Mouse (Mus musculus) midbrain, embryonic 15.5 days (tissue): ENCODE results near the gene Ubald2. TPM values are rescaled to one million over a fixed set of nuclear protein-coding genes. Genes with fewer than 3 reads are reported as not detected.

Source experiments
- ATAC-seq: fragments of 200-750 bp; cut with Nextera tagmentation; replicated peaks from 2 replicates; pipeline ENCODE4 v1.8.0; 2017; ENCODE audit warnings: moderate TSS enrichment
- H3K27ac ChIP-seq: fragments of 300-500 bp; sonication (generic); 2 replicates; pipeline ENCODE4 v1.5.1; 2015; ENCODE audit warnings: mild to moderate bottlenecking, inconsistent platforms
- H3K27me3 ChIP-seq: fragments of 300-500 bp; sonication (generic); replicated peaks from 2 replicates; pipeline ENCODE4 v1.6.1; 2015; ENCODE audit warnings: inconsistent platforms
- H3K36me3 ChIP-seq: fragments of 300-500 bp; sonication (generic); replicated peaks from 2 replicates; pipeline ENCODE4 v1.6.1; 2015; ENCODE audit warnings: inconsistent platforms
- H3K4me1 ChIP-seq: fragments of 300-500 bp; sonication (generic); 2 replicates; pipeline ENCODE4 v1.6.1; 2015; ENCODE audit warnings: inconsistent platforms
- H3K4me2 ChIP-seq: fragments of 300-500 bp; sonication (generic); 2 replicates; pipeline ENCODE4 v1.6.1; 2015; ENCODE audit warnings: inconsistent platforms, mild to moderate bottlenecking, moderate library complexity
- H3K4me3 ChIP-seq: fragments of 300-500 bp; sonication (generic); 2 replicates; pipeline ENCODE4 v1.5.1; 2015; ENCODE audit warnings: mild to moderate bottlenecking, inconsistent platforms
- H3K9ac ChIP-seq: fragments of 300-500 bp; sonication (generic); 2 replicates; pipeline ENCODE4 v1.6.1; 2015; ENCODE audit warnings: mild to moderate bottlenecking, inconsistent platforms
- H3K9me3 ChIP-seq: fragments of 300-500 bp; sonication (generic); 2 replicates; pipeline ENCODE4 v1.6.1; 2016; ENCODE audit warnings: inconsistent platforms
- WGBS: fragments of 180-500 bp; shearing (Covaris S2); methylation state at CpG from one replicate; pipeline ENCODE4 v1.1.7; 2015; ENCODE audit warnings: mixed read lengths; 5-methylcytosine and 5-hydroxymethylcytosine counted together
- polyA plus RNA-seq: library from polyadenylated mRNA; unstranded; fragments of >200 nt; fragmentation: Nextera tagmentation; extraction: Ambion mirVana; gene quantifications from 2 replicates; pipeline ENCODE4 v1.2.1, GENCODE M21; 2015

Gene Ubald2
- polyA plus RNA-seq, 1 experiment from 2014 or later: 40.9 TPM

DNA sequence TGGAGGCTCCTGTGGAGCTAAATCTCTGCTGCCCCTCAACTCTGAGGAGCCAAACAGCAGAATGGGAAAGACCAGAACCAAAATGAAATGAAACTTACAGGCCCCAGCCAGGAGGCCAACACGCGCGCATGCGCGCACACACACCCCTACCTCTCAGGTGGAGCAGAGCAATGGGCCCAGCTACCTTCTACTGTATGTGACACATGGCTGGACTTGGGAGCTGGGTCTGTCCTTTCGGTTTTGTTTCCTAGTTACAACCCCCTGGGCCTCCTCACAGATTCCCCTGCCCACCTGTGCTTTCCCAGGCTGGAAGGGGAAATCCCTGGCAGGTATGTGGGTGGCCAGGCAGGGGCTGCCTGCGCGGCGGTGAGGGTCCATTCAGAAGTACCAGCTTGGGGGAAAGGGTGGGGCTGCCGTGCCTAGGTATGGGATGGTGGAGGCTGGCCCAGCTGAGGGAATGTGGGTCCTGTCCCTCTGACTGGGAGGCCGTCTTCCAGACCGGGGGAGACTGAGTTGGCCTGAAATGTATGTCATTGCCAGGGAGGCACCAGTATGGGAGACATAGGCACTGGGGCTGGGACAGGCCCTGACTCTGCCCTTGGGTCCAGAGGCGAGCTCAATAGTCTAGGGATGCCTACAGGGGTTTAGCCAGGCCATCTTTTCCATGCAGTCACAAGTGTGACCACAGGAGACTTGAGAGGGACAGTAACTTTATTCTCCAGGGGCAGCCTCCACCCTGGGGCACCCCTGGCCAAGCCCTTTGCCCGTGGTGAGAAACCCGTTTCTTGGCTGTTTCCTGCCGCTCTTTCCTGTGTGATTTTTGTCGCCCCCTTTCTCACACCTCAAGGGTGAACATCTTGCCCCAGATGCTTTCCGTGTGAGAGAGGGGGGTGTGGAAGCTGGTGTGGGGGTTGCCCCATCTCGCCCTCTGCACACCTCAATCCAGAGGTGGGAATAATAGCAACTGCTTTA lies 5.7 kb downstream of the Ubald2 start:
- 89% methylated on average over 19 of the region's 19 CpGs for WGBS
- no peak for ATAC-seq
- Histone ChIP-seq H3K4me3 (no peak overlapping the region), H3K9me3 (no peaks in the 10 kb centered on the region), H3K4me2 (no peak overlapping the region), H3K36me3 (no peaks in the 10 kb centered on the region; the same call in 1 of the 2 replicates), H3K27ac (no peak overlapping the region), H3K27me3 (no peaks in the 10 kb centered on the region), H3K4me1 (peaks cover 28% of the 10 kb centered on the region), H3K9ac (no peak overlapping the region)

- Histone ChIP-seq H3K36me3 (no peaks in the 10 kb centered on the region; the same call in 1 of the 2 replicates), H3K9me3 (no peaks in the 10 kb centered on the region), H3K27ac (no peak overlapping the region), H3K27me3 (no peaks in the 10 kb centered on the region), H3K4me2 (no peak overlapping the region), H3K9ac (no peak overlapping the region), H3K4me1 (peaks cover 21% of the 10 kb centered on the region), H3K4me3 (no peak overlapping the region)
- 78% methylated on average over 7 of the region's 7 CpGs for WGBS
- no peak for ATAC-seq
Measured at GRCm38 (mm10) chr11:116440408-116441068, 6.6 kb downstream of the Ubald2 start.

DNA sequence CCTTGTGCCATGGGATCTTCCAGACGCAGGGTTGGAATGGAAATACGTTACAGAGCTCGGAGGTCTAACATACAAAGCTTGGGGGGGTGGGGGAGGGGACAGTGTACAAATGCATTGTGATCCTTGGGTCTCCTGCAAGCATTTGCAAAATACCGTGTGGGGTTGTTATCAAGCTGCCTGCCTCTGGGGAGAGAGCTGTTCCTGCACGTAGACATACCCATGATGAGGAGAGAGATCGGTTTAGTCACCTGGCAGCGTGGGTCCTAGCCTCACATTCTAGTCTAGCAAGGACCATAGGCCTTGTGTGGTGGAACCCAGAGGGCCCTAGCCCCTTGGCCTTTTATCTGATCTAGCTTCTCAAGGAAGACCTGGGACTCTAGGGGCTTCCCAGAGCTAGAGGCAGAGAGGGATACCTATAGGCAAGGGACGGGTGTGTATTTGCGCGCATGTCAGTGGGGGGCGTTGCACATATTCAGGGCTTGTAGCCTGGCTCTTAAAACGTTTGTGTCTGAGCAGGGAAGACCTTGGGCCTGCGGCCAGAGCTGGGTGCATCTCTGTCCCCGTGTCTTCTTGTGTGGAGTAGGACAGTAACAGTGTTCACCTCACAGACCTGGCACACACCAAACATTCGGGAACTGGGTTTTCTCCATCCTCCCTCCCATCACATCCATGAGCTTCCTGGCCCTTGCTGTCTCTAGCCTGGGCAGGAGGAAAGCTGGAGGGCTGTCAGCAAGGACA lies 8.4 kb downstream of the Ubald2 start:
- no peak for ATAC-seq
- Histone ChIP-seq H3K4me2 (no peak overlapping the region), H3K4me1 (peaks cover 7% of the 10 kb centered on the region), H3K9me3 (no peaks in the 10 kb centered on the region), H3K9ac (no peak overlapping the region), H3K36me3 (no peaks in the 10 kb centered on the region; the same call in 1 of the 2 replicates), H3K4me3 (no peak overlapping the region), H3K27me3 (peaks cover 10% of the 10 kb centered on the region), H3K27ac (no peak overlapping the region)
- 76% methylated on average over 15 of the region's 15 CpGs for WGBS

GRCm38 (mm10) chr11:116442867-116443177 lies 8.9 kb downstream of the Ubald2 start:
- WGBS: 74% methylated on average over 6 of the region's 6 CpGs
- Histone ChIP-seq H3K27ac (no peak overlapping the region), H3K9me3 (no peaks in the 10 kb centered on the region), H3K4me2 (no peak overlapping the region), H3K4me3 (no peak overlapping the region), H3K27me3 (peaks cover 10% of the 10 kb centered on the region), H3K36me3 (no peaks in the 10 kb centered on the region; the same call in 1 of the 2 replicates), H3K9ac (no peak overlapping the region), H3K4me1 (peaks cover 3% of the 10 kb centered on the region)
- no peak for ATAC-seq

- Histone ChIP-seq H3K4me3 (no peak overlapping the region), H3K27ac (no peak overlapping the region)
Measured at GRCm38 (mm10) chr11:116443311-116443710, 9.4 kb downstream of the Ubald2 start.

GRCm38 (mm10) chr11:116443935-116444334 lies 10.0 kb downstream of the Ubald2 start:
- ATAC-seq: no peak
- Histone ChIP-seq H3K36me3 (no peaks in the 10 kb centered on the region; the same call in 1 of the 2 replicates), H3K4me3 (no peak overlapping the region), H3K27ac (no peak overlapping the region), H3K4me2 (no peak overlapping the region), H3K9me3 (no peaks in the 10 kb centered on the region), H3K27me3 (peaks cover 10% of the 10 kb centered on the region), H3K4me1 (peaks cover 3% of the 10 kb centered on the region), H3K9ac (no peak overlapping the region)
- 86% methylated on average over 6 of the region's 6 CpGs for WGBS

More at GRCm38 (mm10) chr11:116443311-116443710, 9.4 kb downstream of the Ubald2 start:
- 80% methylated on average over 6 of the region's 6 CpGs for WGBS
- H3K36me3 ChIP-seq: no peaks in the 10 kb centered on the region; the same call in 1 of the 2 replicates
- H3K4me2 ChIP-seq: no peak overlapping the region
- ATAC-seq: no peak
- no peaks in the 10 kb centered on the region for H3K9me3 ChIP-seq
- no peak overlapping the region for H3K9ac ChIP-seq
- H3K27me3 ChIP-seq: peaks cover 10% of the 10 kb centered on the region
- peaks cover 3% of the 10 kb centered on the region for H3K4me1 ChIP-seq

- ATAC-seq: peak; percentile 37
- WGBS: 27% methylated on average over 16 of the region's 16 CpGs
- no peak overlapping the region for H3K4me3 ChIP-seq
- H3K9me3 ChIP-seq: no peaks in the 10 kb centered on the region
- H3K9ac ChIP-seq: no peak overlapping the region
- H3K27me3 ChIP-seq: peaks cover 10% of the 10 kb centered on the region
- no peak overlapping the region for H3K4me2 ChIP-seq
- H3K36me3 ChIP-seq: no peaks in the 10 kb centered on the region
- H3K27ac ChIP-seq: no peak overlapping the region
- peaks cover 3% of the 10 kb centered on the region for H3K4me1 ChIP-seq
Measured at GRCm38 (mm10) chr11:116445596-116446307, 11.9 kb downstream of the Ubald2 start.

DNA sequence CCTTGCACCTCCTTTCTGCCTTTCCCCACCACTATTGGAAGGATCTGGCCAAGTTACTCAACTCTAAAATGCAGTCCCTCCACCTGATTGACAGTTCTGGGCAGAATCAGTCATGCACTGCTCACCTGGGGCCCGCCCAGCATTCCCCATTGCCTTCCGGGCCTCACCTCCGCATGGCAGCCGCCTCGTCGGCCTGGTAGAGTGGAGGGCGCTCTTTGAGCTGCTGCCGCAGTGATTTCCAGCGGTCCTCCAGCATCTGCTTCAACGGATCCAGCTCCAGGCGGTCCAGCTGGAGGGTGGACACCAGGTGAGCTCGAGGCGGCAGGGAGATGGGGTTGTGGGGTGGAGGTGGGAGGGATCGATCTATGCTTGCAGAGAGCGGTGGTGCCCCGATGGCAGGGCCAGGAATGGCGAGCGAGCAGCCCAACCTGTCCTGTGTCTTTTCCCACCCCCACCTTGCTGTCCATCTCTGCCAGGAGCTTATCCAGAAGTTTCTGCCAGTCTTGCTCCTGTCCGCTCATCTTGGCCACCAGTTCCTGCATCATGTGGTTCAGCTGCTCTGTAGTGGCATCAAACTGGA lies 12.5 kb downstream of the Ubald2 start:
- Histone ChIP-seq H3K27me3 (peaks cover 10% of the 10 kb centered on the region), H3K27ac (no peak overlapping the region), H3K9me3 (no peaks in the 10 kb centered on the region), H3K9ac (0 out of 2 replicates have a peak overlapping the region, but pooled peaks have one; percentile 11), H3K4me3 (no peak overlapping the region), H3K36me3 (no peaks in the 10 kb centered on the region), H3K4me1 (peaks cover 3% of the 10 kb centered on the region), H3K4me2 (no peak overlapping the region)
- 17% methylated on average over 19 of the region's 19 CpGs for WGBS
- ATAC-seq: 0 out of 2 replicates have a peak, but pooled peaks have one; percentile 28

DNA sequence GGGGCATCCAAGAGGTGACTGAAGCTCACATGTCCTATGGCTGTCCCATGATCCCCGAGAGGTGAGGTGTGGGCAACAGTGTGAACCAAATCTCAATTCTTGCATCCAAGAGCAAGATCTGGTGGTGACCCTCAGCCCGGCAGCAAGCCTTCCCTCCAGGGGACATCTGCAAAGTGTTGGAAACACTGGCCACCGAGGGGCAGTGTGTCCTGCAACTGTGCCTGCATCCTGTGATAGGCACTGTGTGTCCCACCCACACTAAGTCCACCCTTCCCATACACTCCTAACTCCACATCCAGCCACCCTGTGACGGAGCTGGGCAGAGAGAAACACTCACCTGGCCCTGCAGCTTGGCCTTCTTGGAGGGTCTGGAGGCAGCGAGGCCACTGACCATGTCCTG lies 13.9 kb downstream of the Ubald2 start:
- Histone ChIP-seq H3K27me3 (peaks cover 10% of the 10 kb centered on the region), H3K4me2 (no peak overlapping the region), H3K9ac (no peak overlapping the region), H3K4me3 (no peak overlapping the region), H3K9me3 (no peaks in the 10 kb centered on the region), H3K4me1 (peaks cover 3% of the 10 kb centered on the region), H3K27ac (no peak overlapping the region), H3K36me3 (no peaks in the 10 kb centered on the region)
- WGBS: 64% methylated on average over 5 of the region's 5 CpGs
- no peak for ATAC-seq

DNA sequence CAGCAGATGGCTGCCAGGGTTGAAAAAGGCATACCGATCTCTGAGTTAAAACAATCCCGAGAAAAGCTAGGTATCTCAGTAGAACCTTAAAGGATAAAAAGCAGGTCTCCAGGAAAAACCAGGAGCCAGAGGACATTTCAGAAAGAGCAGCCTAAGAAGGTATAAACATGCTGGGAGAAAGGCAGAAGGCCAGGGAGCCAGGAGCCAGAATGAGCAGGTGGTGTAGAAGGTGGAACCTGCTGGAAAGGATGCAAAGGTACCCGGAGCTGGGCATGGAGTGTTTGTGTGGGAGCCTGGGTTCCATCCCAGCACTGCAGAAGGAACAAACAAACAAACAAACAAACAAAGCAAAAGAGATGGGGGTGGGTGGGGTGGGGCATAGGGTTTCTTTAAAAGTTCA lies 15.4 kb downstream of the Ubald2 start:
- WGBS: 93% methylated on average over 3 of the region's 3 CpGs
- peaks cover 10% of the 10 kb centered on the region for H3K27me3 ChIP-seq
- no peak for ATAC-seq
- no peak overlapping the region for H3K4me3 ChIP-seq
- H3K9me3 ChIP-seq: no peaks in the 10 kb centered on the region
- no peak overlapping the region for H3K27ac ChIP-seq
- no peaks in the 10 kb centered on the region for H3K36me3 ChIP-seq
- no peak overlapping the region for H3K9ac ChIP-seq
- H3K4me2 ChIP-seq: no peak overlapping the region
- H3K4me1 ChIP-seq: peaks cover 3% of the 10 kb centered on the region

GRCm38 (mm10) chr11:116453889-116454288 lies 20.0 kb downstream of the Ubald2 start:
- no peak overlapping the region for H3K27ac ChIP-seq
- no peaks in the 10 kb centered on the region for H3K27me3 ChIP-seq
- H3K4me3 ChIP-seq: no peak overlapping the region
- no peak for ATAC-seq
- H3K4me2 ChIP-seq: no peak overlapping the region
- H3K36me3 ChIP-seq: no peaks in the 10 kb centered on the region
- no peak overlapping the region for H3K9ac ChIP-seq
- no peaks in the 10 kb centered on the region for H3K9me3 ChIP-seq
- no peaks in the 10 kb centered on the region for H3K4me1 ChIP-seq
- 92% methylated on average over 10 of the region's 10 CpGs for WGBS
